Mouse (Mus musculus): ENCODE data around the gene Fau.

The Fau gene

GRCm38 (mm10) chr19:6070571-6071250, 13.1 kb downstream of the Fau start:
- no peak for DNase-seq (ENCODE audit: extremely low spot score, low spot score)

GRCm38 (mm10) chr19:6071261-6071660, 13.6 kb downstream of the Fau start:
- DNase-seq (ENCODE audit: extremely low spot score, low spot score) = no peak

- no peak for DNase-seq (ENCODE audit: extremely low spot score, low spot score)
These were observed 16.2 kb downstream of the Fau start for GRCm38 (mm10) chr19:6073889-6074288.

GRCm38 (mm10) chr19:6076564-6077393, 19.1 kb downstream of the Fau start, which contains the start of gene Vps51:
Vps51 (minus strand) TSS chr19:6077231.
- peak; percentile 87 for DNase-seq (ENCODE audit: extremely low spot score, low spot score)

GRCm38 (mm10) chr19:6079983-6080480, 22.4 kb downstream of the Fau start, which contains the start of gene Tmem262:
Tmem262 (plus strand) TSS chr19:6080033.
- DNase-seq (ENCODE audit: extremely low spot score, low spot score) = no peak

- DNase-seq (ENCODE audit: extremely low spot score, low spot score) = no peak
These were observed 24.5 kb downstream of the Fau start, which contains the start of gene Gm28374 for GRCm38 (mm10) chr19:6082156-6082555. Gm28374 (minus strand) TSS chr19:6082256.

- peak; percentile 97 for DNase-seq (ENCODE audit: extremely low spot score, low spot score)
These were observed 27.0 kb downstream of the Fau start, which contains the start of the genes Zfpl1 and Cdca5 for GRCm38 (mm10) chr19:6084478-6085248. Zfpl1 (minus strand) TSS chr19:6084956. Cdca5 (plus strand) TSS chr19:6084983.

- peak; percentile 68 for DNase-seq (ENCODE audit: extremely low spot score, low spot score)
These were observed 27.8 kb downstream of the Fau start for GRCm38 (mm10) chr19:6085417-6085879.

GRCm38 (mm10) chr19:6088841-6089240, 31.2 kb downstream of the Fau start:
- no peak for DNase-seq (ENCODE audit: extremely low spot score, low spot score)

- no peak for DNase-seq (ENCODE audit: extremely low spot score, low spot score)
These were observed 36.5 kb downstream of the Fau start, which contains the start of gene AC131692.1 for GRCm38 (mm10) chr19:6094119-6094518. AC131692.1 (plus strand) TSS chr19:6094419.

- no peak for DNase-seq (ENCODE audit: extremely low spot score, low spot score)
These were observed 40.2 kb downstream of the Fau start for GRCm38 (mm10) chr19:6097847-6098246.

- no peak for DNase-seq (ENCODE audit: extremely low spot score, low spot score)
These were observed 43.5 kb downstream of the Fau start for GRCm38 (mm10) chr19:6101186-6101585.

GRCm38 (mm10) chr19:6102169-6102853, 44.7 kb downstream of the Fau start:
- DNase-seq (ENCODE audit: extremely low spot score, low spot score) = no peak

- no peak for DNase-seq (ENCODE audit: extremely low spot score, low spot score)
These were observed 46.8 kb downstream of the Fau start for GRCm38 (mm10) chr19:6104476-6104875.

GRCm38 (mm10) chr19:6105586-6105985, 47.9 kb downstream of the Fau start, which contains the start of gene Naaladl1:
Naaladl1 (plus strand) TSS chr19:6105782.
- DNase-seq (ENCODE audit: extremely low spot score, low spot score) = no peak

All from neural tube, embryonic 10.5 days (tissue).